ENCODE assay signal across 19 mouse cellular contexts in genomic region chr10:42840036-42840435, GRCm38 (mm10). TPM values are rescaled to one million over a fixed set of nuclear protein-coding genes. Genes with fewer than 3 reads are reported as not detected.
DNase-seq lines count a peak whose midpoint lies in the region; ATAC-seq and TF ChIP-seq lines count a peak whose summit lies in the region.
"Had no signal": no experiment of that assay in that cellular context is flagged by ENCODE, and none has a peak within 500 bp of the region (broad histone marks: within the 10 kb centered on the region; RNA-seq: fewer than 3 reads in every experiment).

No protein-coding gene starts in this region.

- DNase-seq in lung, postnatal 14 days, result no peak
- DNase-seq in R1 (ENCODE audit: low read depth, low spot score), result peak; percentile 48
- no peak for DNase-seq in c-Kit-positive CD71-positive TER-119-positive erythroid progenitor cells, embryonic 14.5 days (ENCODE audit: low spot score)
- no peak for DNase-seq in right cerebral cortex, adult 2 months (ENCODE audit: low spot score in 2 of 2)
- DNase-seq: adrenal gland, postnatal 14 days; cerebellum, adult 2 months; cerebellum, postnatal 10 days; forebrain, postnatal 0 days; gastrocnemius, postnatal 25 days had no signal

- H3K4me3 ChIP-seq in intestine, postnatal 0 days (ENCODE audit: low read depth, low read length), result no peak overlapping the region
- no peak overlapping the region for H3K4me3 ChIP-seq in intestine, embryonic 16.5 days (ENCODE audit: low read length)
- no peak overlapping the region for H3K4me3 ChIP-seq in lung, embryonic 15.5 days
- H3K4me3 ChIP-seq: embryonic facial prominence, embryonic 10.5 days; forebrain, embryonic 13.5 days; heart, embryonic 13.5 days; hindbrain, embryonic 13.5 days; intestine, embryonic 15.5 days had no signal

- H3K36me3 ChIP-seq in intestine, postnatal 0 days (ENCODE audit: control insufficient read depth, insufficient read depth), result 0 out of 2 replicates have a peak, but pooled peaks cover 2% of the 10 kb centered on the region
- H3K36me3 ChIP-seq in intestine, embryonic 16.5 days (ENCODE audit: control insufficient read depth, insufficient read depth, low read length), result no peaks in the 10 kb centered on the region; the same call in 1 of the 2 replicates
- H3K36me3 ChIP-seq in lung, embryonic 15.5 days, result 0 out of 2 replicates have a peak, but pooled peaks cover 5% of the 10 kb centered on the region

- no peak overlapping the region for H3K9ac ChIP-seq in intestine, postnatal 0 days (ENCODE audit: low read depth, low read length)
- no peak overlapping the region for H3K9ac ChIP-seq in intestine, embryonic 16.5 days (ENCODE audit: low read depth, low read length)
- H3K9ac ChIP-seq in lung, embryonic 15.5 days, result no peak overlapping the region
- H3K9ac ChIP-seq: forebrain, embryonic 13.5 days; forebrain, postnatal 0 days; heart, embryonic 13.5 days; hindbrain, embryonic 13.5 days; intestine, embryonic 15.5 days had no signal

- no peaks in the 10 kb centered on the region for H3K9me3 ChIP-seq in intestine, postnatal 0 days (ENCODE audit: control insufficient read depth)
- H3K9me3 ChIP-seq in intestine, embryonic 16.5 days (ENCODE audit: control insufficient read depth, low read length), result no peaks in the 10 kb centered on the region
- H3K9me3 ChIP-seq in lung, embryonic 15.5 days, result no peaks in the 10 kb centered on the region
- H3K9me3 ChIP-seq: forebrain, embryonic 13.5 days; heart, embryonic 13.5 days; hindbrain, embryonic 13.5 days; intestine, embryonic 15.5 days had no signal

- no peak for ATAC-seq in intestine, postnatal 0 days
- no peak for ATAC-seq in intestine, embryonic 16.5 days
- 0 out of 2 replicates have a peak, but pooled peaks have one; percentile 27 for ATAC-seq in lung, embryonic 15.5 days (ENCODE audit: borderline replicate concordance, extremely low read depth, low FRiP score, low TSS enrichment)
- ATAC-seq: activated CD4-positive, CD25-positive, alpha-beta regulatory T cell, adult 4 months; forebrain, embryonic 13.5 days; forebrain, postnatal 0 days; hindbrain, postnatal 0 days; intestine, embryonic 15.5 days had no signal

- no peak overlapping the region for H3K4me2 ChIP-seq in intestine, postnatal 0 days (replicated peaks; ENCODE audit: low read depth)
- H3K4me2 ChIP-seq in intestine, embryonic 16.5 days (ENCODE audit: low read depth, low read length), result no peak overlapping the region
- no peak overlapping the region for H3K4me2 ChIP-seq in lung, embryonic 15.5 days
- H3K4me2 ChIP-seq: forebrain, embryonic 13.5 days; heart, embryonic 13.5 days; hindbrain, embryonic 13.5 days; intestine, embryonic 15.5 days had no signal

- no peaks in the 10 kb centered on the region; the same call in 1 of the 2 replicates for H3K4me1 ChIP-seq in intestine, postnatal 0 days (replicated peaks; ENCODE audit: control insufficient read depth, insufficient read depth, low read length)
- peaks cover 4% of the 10 kb centered on the region; the same call in 1 of the 2 replicates for H3K4me1 ChIP-seq in intestine, embryonic 16.5 days (ENCODE audit: control insufficient read depth, insufficient read depth, low read length)
- no peaks in the 10 kb centered on the region for H3K4me1 ChIP-seq in lung, embryonic 15.5 days
- H3K4me1 ChIP-seq: heart, embryonic 13.5 days; intestine, embryonic 15.5 days had no signal

- H3K27ac ChIP-seq in intestine, postnatal 0 days (ENCODE audit: low read depth, low read length), result no peak overlapping the region
- H3K27ac ChIP-seq in intestine, embryonic 16.5 days (ENCODE audit: low read length), result no peak overlapping the region
- no peak overlapping the region for H3K27ac ChIP-seq in lung, embryonic 15.5 days
- H3K27ac ChIP-seq: embryonic facial prominence, embryonic 10.5 days; forebrain, embryonic 13.5 days; heart, embryonic 13.5 days; hindbrain, embryonic 13.5 days; hindbrain, postnatal 0 days; intestine, embryonic 15.5 days had no signal

- 95% methylated on average over 11 of the region's 11 CpGs for WGBS in intestine, postnatal 0 days
- WGBS in intestine, embryonic 16.5 days, result 95% methylated on average over 11 of the region's 11 CpGs
- 91% methylated on average over 11 of the region's 11 CpGs for WGBS in lung, embryonic 15.5 days

- H3K27me3 ChIP-seq in intestine, postnatal 0 days (replicated peaks; ENCODE audit: control insufficient read depth, insufficient read depth, low read length), result no peaks in the 10 kb centered on the region
- no peaks in the 10 kb centered on the region for H3K27me3 ChIP-seq in intestine, embryonic 16.5 days (replicated peaks; ENCODE audit: control insufficient read depth, insufficient read depth, low read length)
- no peaks in the 10 kb centered on the region for H3K27me3 ChIP-seq in lung, embryonic 15.5 days
- H3K27me3 ChIP-seq: forebrain, embryonic 13.5 days; heart, embryonic 13.5 days; hindbrain, embryonic 13.5 days; intestine, embryonic 15.5 days had no signal

- TF ChIP-seq CTCF in intestine, postnatal 0 days (IDR thresholded peaks at IDR 0.05; ENCODE audit: low read depth), result 0 out of 2 replicates have a peak, but pooled peaks have one; percentile 18

RNA-seq across cellular contexts. Expression of gene Scml4, which starts 20.1 kb away (rescaled TPM):
- 13.0 and 13.7 TPM in 2 replicates for polyA plus RNA-seq in intestine, postnatal 0 days (2015; fragmentation: Nextera tagmentation; extraction: Ambion mirVana)
- 34.1 and 35.9 TPM in 2 replicates for polyA plus RNA-seq in intestine, embryonic 16.5 days (2015; fragmentation: Nextera tagmentation; extraction: Ambion mirVana)
- polyA plus RNA-seq in lung, embryonic 15.5 days (2015; fragmentation: Nextera tagmentation; extraction: Ambion mirVana), result 0.38 and 0.61 TPM in 2 replicates
